11 mouse cellular contexts compared by ENCODE assay signal in genomic region chr1:138499461-138499860, GRCm38 (mm10).
DNase-seq lines count a peak whose midpoint lies in the region; ATAC-seq lines count a peak whose summit lies in the region.
"Had no signal": no experiment of that assay in that cellular context is flagged by ENCODE, and none has a peak within 500 bp of the region (broad histone marks: within the 10 kb centered on the region; RNA-seq: fewer than 3 reads in every experiment).

No protein-coding gene starts in this region.

- H3K27ac ChIP-seq in forebrain, embryonic 15.5 days (replicated peaks), result peak overlapping the region; percentile 84
- H3K27ac ChIP-seq in midbrain, embryonic 11.5 days (ENCODE audit: low read depth, low read length), result peak overlapping the region; percentile 95
- no peak overlapping the region for H3K27ac ChIP-seq in intestine, embryonic 16.5 days (ENCODE audit: low read length)
- H3K27ac ChIP-seq: limb, embryonic 15.5 days had no signal

- H3K9me3 ChIP-seq in forebrain, embryonic 15.5 days, result no peaks in the 10 kb centered on the region
- no peaks in the 10 kb centered on the region for H3K9me3 ChIP-seq in midbrain, embryonic 11.5 days (ENCODE audit: control insufficient read depth, low read length)
- no peaks in the 10 kb centered on the region for H3K9me3 ChIP-seq in intestine, embryonic 16.5 days (ENCODE audit: control insufficient read depth, low read length)
- H3K9me3 ChIP-seq: limb, embryonic 15.5 days had no signal

- ATAC-seq in forebrain, embryonic 15.5 days (replicated peaks), result peak; percentile 72
- peak; percentile 85 for ATAC-seq in midbrain, embryonic 11.5 days (ENCODE audit: low FRiP score)
- ATAC-seq in granulocyte monocyte progenitor cell, adult 5-6 weeks (replicated peaks; ENCODE audit: poor library complexity, severe bottlenecking), result no peak
- no peak for ATAC-seq in intestine, embryonic 16.5 days

- 9% methylated on average over 9 of the region's 9 CpGs for WGBS in forebrain, embryonic 15.5 days
- 20% methylated on average over 9 of the region's 9 CpGs for WGBS in midbrain, embryonic 11.5 days
- WGBS in intestine, embryonic 16.5 days, result 63% methylated on average over 9 of the region's 9 CpGs

- DNase-seq in cerebellum, postnatal 10 days, result peak; percentile 29 to 38
- no peak for DNase-seq in cerebellum, adult 9-11 months
- DNase-seq in brain, adult 2 months (ENCODE audit: low read depth, low spot score), result peak; percentile 44
- peak; percentile 92 for DNase-seq in midbrain, embryonic 11.5 days (ENCODE audit: low spot score, missing footprints)
- no peak for DNase-seq in gastrocnemius, postnatal 10 days
- DNase-seq: cerebellum, postnatal 25 days; gastrocnemius, postnatal 14 days had no signal

- H3K4me2 ChIP-seq in forebrain, embryonic 15.5 days (replicated peaks), result peak overlapping the region; percentile 41
- peak overlapping the region; percentile 29; the same call in 1 of the 2 replicates for H3K4me2 ChIP-seq in midbrain, embryonic 11.5 days
- H3K4me2 ChIP-seq in intestine, embryonic 16.5 days (ENCODE audit: low read depth, low read length), result no peak overlapping the region
- H3K4me2 ChIP-seq: limb, embryonic 15.5 days had no signal

- H3K9ac ChIP-seq in forebrain, embryonic 15.5 days (replicated peaks), result peak overlapping the region; percentile 20; the same call in 1 of the 2 replicates
- peak overlapping the region; percentile 41; the same call in 1 of the 2 replicates for H3K9ac ChIP-seq in midbrain, embryonic 11.5 days (ENCODE audit: low read length)
- no peak overlapping the region for H3K9ac ChIP-seq in intestine, embryonic 16.5 days (ENCODE audit: low read depth, low read length)
- H3K9ac ChIP-seq: limb, embryonic 15.5 days had no signal

- no peaks in the 10 kb centered on the region for H3K36me3 ChIP-seq in forebrain, embryonic 15.5 days
- H3K36me3 ChIP-seq in midbrain, embryonic 11.5 days (ENCODE audit: control insufficient read depth, insufficient read depth, low read length), result no peaks in the 10 kb centered on the region
- H3K36me3 ChIP-seq in intestine, embryonic 16.5 days (ENCODE audit: control insufficient read depth, insufficient read depth, low read length), result no peaks in the 10 kb centered on the region
- H3K36me3 ChIP-seq: limb, embryonic 15.5 days had no signal

- no peaks in the 10 kb centered on the region for H3K27me3 ChIP-seq in forebrain, embryonic 15.5 days
- H3K27me3 ChIP-seq in midbrain, embryonic 11.5 days (ENCODE audit: control insufficient read depth, insufficient read depth, low read length), result no peaks in the 10 kb centered on the region
- no peaks in the 10 kb centered on the region for H3K27me3 ChIP-seq in intestine, embryonic 16.5 days (replicated peaks; ENCODE audit: control insufficient read depth, insufficient read depth, low read length)
- H3K27me3 ChIP-seq: limb, embryonic 15.5 days had no signal

- H3K4me3 ChIP-seq in forebrain, embryonic 15.5 days, result peak overlapping the region; percentile 21; the same call in 1 of the 2 replicates
- no peak overlapping the region for H3K4me3 ChIP-seq in midbrain, embryonic 11.5 days (ENCODE audit: low read depth, low read length)
- no peak overlapping the region for H3K4me3 ChIP-seq in intestine, embryonic 16.5 days (ENCODE audit: low read length)
- H3K4me3 ChIP-seq: limb, embryonic 15.5 days had no signal

- peaks cover 53% of the 10 kb centered on the region for H3K4me1 ChIP-seq in forebrain, embryonic 15.5 days
- H3K4me1 ChIP-seq in midbrain, embryonic 11.5 days (ENCODE audit: control insufficient read depth, insufficient read depth, low read length), result peaks cover 38% of the 10 kb centered on the region
- H3K4me1 ChIP-seq in intestine, embryonic 16.5 days (ENCODE audit: control insufficient read depth, insufficient read depth, low read length), result 0 out of 2 replicates have a peak, but pooled peaks cover 3% of the 10 kb centered on the region
- H3K4me1 ChIP-seq: limb, embryonic 15.5 days had no signal

Comparison
In these comparisons a context has a peak if more than half of its experiments do, and no peak if none do; other contexts are left out.
1. DNase-seq: peak in cerebellum, postnatal 10 days (2 of 2), brain, adult 2 months (single experiment) and midbrain, embryonic 11.5 days (single experiment); none in cerebellum, adult 9-11 months (single experiment) and gastrocnemius, postnatal 10 days (single experiment).
2. ATAC-seq: peak in forebrain, embryonic 15.5 days (single experiment) and midbrain, embryonic 11.5 days (single experiment); none in granulocyte monocyte progenitor cell, adult 5-6 weeks (single experiment) and intestine, embryonic 16.5 days (single experiment).